Mouse (Mus musculus) bone marrow macrophage, adult 2 months (primary cell): Measurements from ENCODE around the gene Prkd2.

ENCODE experiments used
- CTCF ChIP-seq: IDR thresholded peaks from 2 replicates; pipeline ENCODE4 v1.5.1; 2012; ENCODE audit warnings: low read depth, mild to moderate bottlenecking, low read length, moderate library complexity
- POLR2A ChIP-seq: IDR thresholded peaks from 2 replicates; pipeline ENCODE4 v1.6.1; 2012; ENCODE audit warnings: mild to moderate bottlenecking, low read depth, low read length, borderline replicate concordance

DNA sequence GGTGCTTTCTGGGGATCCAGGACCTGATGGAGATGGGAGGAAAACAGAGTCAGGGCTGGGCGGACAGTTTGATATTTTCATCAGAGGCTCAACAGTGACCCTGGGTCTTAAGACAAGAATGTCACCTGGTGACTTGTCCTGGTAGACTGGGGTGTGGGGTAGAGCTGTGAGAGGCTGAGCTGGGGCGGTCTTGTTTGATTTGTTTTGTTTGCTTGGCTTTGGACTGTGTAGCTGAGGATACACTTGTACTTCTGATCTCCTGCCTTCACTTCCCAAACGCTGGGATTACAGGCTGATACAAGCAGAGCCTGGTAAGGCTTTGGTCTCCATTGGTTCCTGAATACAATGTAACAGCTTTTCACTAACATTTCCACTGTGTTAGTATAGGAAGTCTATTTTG is 24.8 kb downstream of the Prkd2 start:
- TF ChIP-seq POLR2A (no peak), CTCF (no peak)
